Mouse (Mus musculus) testis, adult 2 months (tissue): Measurements from ENCODE around the gene Anxa2.

Experiments used
- CTCF ChIP-seq: fragments of 200-500 bp; IDR thresholded peaks from 2 replicates; pipeline ENCODE4 v1.5.1; 2012; ENCODE audit warnings: low read depth, mild to moderate bottlenecking, inconsistent platforms, low read length, moderate library complexity; ENCODE audit not compliant: control insufficient read depth, insufficient read depth, insufficient replicate concordance
- POLR2A ChIP-seq: fragments of 200-500 bp; IDR thresholded peaks from 2 replicates; pipeline ENCODE4 v1.6.1; 2012; ENCODE audit warnings: low read depth, mild to moderate bottlenecking, inconsistent platforms, low read length, moderate library complexity; ENCODE audit not compliant: control insufficient read depth

DNA sequence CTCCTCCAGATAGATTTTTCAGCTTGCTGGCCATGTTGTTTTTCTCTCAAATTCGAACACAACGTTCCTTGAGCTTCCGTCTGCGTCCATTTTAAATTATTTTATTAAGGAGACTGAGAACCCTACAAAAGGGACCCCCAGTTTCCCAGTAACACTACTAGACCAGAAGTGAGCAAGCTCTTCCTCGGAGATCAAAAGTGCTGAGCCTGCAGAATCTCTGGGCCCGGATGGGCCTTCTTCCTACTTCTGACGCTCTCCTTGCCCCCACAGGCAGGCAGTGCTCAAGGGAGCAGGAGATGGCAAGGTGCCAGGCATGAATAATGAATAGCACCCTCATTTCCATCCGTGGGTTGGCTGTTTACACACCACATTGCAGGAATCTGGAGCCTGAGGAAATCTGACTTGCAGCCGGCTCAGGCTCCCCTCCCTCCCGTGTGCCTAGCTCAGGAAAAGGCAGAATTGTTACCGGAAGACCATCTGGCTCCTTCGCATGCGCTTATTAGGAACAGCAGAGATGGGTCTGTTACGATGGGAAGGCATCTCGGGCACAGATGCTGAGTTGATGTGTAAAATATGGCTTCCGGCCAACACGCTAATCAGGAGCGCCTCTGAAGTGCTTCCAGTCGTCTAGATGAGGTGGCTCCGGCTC lies 64.1 kb downstream of the Anxa2 start:
- TF ChIP-seq POLR2A (no peak), CTCF (no peak)
